Mouse (Mus musculus): ENCODE measurements at regions not wholly inside any gene's neighbourhood (a gene's known extent, or its start where the extent isn't known, plus 50 kb on each side); places are given as distances from the start of the nearest gene placed in this dataset.

DNA sequence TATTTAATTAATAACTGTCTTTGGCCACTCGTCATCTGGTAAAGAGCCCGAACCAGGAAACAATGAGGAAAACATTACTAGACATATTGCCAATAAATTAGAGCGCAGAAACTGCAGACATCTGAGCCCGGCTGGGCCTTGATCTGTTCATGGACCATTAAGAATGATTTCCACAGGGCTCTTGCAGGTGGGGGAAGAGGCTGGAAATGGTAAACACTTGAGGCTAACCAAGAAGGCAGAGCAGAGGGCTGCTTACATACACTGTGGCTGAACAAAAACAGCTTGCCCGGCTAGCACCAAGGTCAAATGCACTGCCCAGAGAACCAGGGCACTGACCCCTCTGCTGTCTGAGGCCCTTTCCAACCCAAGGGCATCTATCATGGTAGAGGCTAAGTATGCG lies 115.5 kb upstream of the Twist2 start:
- TF ChIP-seq EP300 (IDR thresholded peaks at IDR 0.05; ENCODE audit: low read length) (no peak), POLR2AphosphoS2 (IDR thresholded peaks at IDR 0.05; ENCODE audit: low read depth, low read length) (no peak), MAX (IDR thresholded peaks at IDR 0.05; ENCODE audit: low read length) (no peak), POLR2A (IDR thresholded peaks at IDR 0.05; ENCODE audit: low read depth, low read length) (no peak), NRF1 (IDR thresholded peaks at IDR 0.05; ENCODE audit: low read depth, low read length) (no peak), JUND (conservative IDR thresholded peaks at IDR 0.05; ENCODE audit: low read depth, low read length) (no peak), CTCF (conservative IDR thresholded peaks at IDR 0.05 in 1 of 2, IDR thresholded peaks at IDR 0.05 in 1 of 2; ENCODE audit: low read depth in 2 of 2, low read length in 2 of 2) (no peak)

Measured in CH12.LX (cell line).